Mouse (Mus musculus) adrenal gland, postnatal 4 days (tissue): Measurements from ENCODE around the gene Lim2. TPM values are rescaled to one million over a fixed set of nuclear protein-coding genes. Genes with fewer than 3 reads are reported as not detected.
A peak's percentile ranks its signal among the peaks of the same experiment; 100 is the strongest.

Experiments used
- DNase-seq, 2 experiments: peaks; one replicate each; pipeline ENCODE4 v3.0.0; 2021 to 2022; ENCODE audit warnings: low spot score in 2 of 2, mixed read lengths in 2 of 2
- total RNA-seq, 2 experiments: library from RNA; stranded (reverse); gene quantifications; 2 replicates each; pipeline ENCODE4 v1.2.3; 2021

The Lim2 gene
- total RNA-seq, 2 experiments from 2014 or later: not detected

DNA sequence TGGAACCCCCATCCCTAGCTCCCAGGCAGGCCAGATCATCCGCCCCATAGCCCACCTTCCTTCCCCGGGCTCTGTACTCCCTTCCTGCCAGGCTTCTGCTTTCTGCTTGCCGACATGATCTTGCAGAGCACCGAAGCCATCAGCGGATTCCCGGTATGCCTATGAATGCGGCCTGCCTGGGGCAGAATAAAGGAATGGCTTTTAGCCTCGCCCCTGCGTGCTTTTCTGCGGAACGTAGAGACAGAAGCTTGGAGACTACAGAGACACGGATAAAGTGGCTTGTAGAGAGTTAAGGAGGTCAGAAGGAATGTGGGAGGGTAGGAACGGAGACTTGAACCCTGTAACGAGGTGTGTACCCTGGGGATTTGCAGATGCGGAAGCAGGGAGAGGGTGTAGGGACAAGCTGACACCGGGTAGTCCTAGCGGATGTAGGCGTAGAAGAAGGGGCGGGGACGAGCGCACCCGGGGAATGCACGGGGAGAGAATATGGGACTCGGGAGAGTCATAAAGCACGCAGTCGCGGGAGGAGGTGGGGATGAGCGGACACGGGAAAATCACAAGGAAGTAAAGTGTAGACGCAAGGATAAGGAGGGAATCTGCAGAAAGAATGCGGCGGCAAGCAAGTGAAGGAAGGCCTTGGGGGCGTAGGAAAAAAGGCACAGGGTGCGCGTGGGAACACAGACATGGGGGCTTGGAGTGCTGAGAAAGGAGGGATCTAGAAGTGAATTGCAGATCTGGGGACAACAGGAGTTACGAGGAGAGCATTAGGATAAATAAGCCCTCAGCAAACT is 15.9 kb downstream of the Lim2 start:
- DNase-seq: peak; percentile 57 to 67

- DNase-seq: peak; percentile 72 to 92
Measured at GRCm38 (mm10) chr7:43443917-43444293, 16.4 kb downstream of the Lim2 start, which contains the start of the genes Etfb and Gm45233. Etfb (plus strand) TSS chr7:43444083. Gm45233 (plus strand) TSS chr7:43444128.

DNA sequence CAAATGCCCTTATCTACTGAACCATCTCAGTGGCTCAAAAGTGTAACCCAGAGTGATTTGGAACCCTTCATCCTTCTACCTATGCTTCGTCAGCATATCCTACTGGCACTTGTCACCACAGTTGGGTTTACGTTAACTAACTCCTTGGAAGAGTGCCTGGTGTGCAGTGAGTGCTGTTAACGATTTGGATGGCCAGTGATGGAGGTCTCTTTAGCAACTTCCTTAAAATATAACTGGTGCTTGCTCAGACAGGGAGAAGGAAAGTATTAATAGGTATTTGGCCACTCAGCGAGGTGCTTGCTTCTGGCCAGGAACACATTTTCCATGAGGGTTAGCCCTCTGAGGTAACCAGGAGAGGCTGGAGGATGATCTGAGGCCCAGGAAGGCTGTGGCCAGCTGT is 20.3 kb downstream of the Lim2 start:
- no peak for DNase-seq

DNA sequence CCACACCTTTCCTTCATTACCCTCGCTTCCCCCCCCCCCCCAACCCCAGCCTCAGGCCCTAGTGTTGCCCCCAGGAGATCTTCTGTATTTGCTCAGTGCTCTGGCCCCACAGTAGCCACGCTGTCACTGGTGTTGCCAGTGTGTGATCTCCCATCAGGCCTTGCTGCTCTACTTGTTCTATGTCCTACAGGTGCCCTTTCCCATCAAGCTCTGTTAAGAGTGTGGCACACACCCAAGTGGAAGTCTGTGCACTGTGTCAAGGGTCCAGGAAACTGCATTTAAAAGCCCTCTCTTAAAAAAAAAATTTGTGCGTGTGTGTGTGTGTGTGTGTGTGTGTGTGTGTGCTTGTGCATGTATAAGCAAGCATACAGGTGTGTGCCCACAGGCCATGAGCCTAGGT is 20.8 kb downstream of the Lim2 start:
- no peak for DNase-seq

- no peak for DNase-seq
Measured at GRCm38 (mm10) chr7:43449811-43450210, 22.3 kb downstream of the Lim2 start.

- DNase-seq: no peak
Measured at GRCm38 (mm10) chr7:43451726-43452125, 24.3 kb downstream of the Lim2 start.

DNA sequence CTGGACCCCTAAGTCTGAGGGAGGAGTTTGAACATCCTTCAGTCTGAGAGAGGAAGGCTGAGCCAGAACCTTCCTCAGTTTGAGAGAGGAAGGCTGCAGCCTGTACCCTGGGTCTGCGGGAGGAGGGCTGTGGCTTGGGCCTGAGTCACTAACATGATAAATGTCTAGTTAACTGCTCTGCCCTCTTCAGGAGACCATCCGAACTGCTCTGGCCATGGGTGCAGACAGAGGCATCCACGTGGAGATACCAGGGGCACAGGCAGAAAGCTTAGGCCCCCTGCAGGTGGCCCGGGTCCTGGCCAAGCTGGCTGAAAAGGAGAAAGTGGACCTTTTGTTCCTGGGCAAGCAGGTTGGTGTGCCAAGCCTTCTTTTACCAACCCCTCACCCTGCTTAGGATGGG is 25.1 kb downstream of the Lim2 start:
- DNase-seq: no peak

DNA sequence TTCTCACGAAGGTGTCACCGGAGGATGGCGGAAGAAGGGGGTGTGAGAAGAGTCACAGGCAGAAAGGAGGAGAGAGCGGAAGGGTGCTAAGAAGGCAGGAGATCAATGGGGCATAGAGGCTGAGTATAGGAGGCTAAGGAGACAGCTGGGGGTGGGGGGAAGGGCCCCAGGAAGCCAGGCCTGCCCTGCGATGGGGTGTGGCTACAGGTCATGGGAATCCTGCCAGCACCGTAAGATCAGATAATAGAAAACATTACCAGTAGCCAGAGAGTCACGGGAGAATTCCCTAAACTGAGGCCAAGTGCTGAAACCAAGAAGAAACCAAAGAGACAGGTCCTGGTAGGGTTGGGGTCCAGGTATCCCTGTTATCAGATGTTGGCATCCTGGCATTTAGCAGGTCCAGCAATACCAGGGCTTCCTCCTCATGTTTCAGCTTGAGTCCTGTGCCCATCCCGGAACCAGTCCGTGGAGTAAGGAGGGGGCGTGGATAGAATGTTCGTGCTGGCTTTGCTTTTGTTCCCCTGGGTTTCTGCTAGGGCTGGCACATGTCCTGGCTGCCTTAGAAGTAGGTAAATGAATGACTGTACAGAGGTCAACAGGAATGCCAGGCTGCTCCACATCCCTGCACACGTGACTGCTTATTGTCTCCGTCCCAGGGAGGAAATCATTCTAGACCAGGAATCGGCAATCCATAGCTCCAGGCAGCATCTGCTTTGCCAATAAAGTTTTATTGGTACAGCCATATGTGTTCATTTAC is 26.3 kb downstream of the Lim2 start:
- DNase-seq: no peak

GRCm38 (mm10) chr7:43454371-43454770 is 26.9 kb downstream of the Lim2 start:
- DNase-seq: no peak

GRCm38 (mm10) chr7:43462851-43463250 is 35.4 kb downstream of the Lim2 start, which contains the start of gene Vsig10l:
Vsig10l (plus strand) TSS chr7:43463151.
- DNase-seq: no peak

- no peak for DNase-seq
Measured at GRCm38 (mm10) chr7:43463976-43464375, 36.5 kb downstream of the Lim2 start.

DNA sequence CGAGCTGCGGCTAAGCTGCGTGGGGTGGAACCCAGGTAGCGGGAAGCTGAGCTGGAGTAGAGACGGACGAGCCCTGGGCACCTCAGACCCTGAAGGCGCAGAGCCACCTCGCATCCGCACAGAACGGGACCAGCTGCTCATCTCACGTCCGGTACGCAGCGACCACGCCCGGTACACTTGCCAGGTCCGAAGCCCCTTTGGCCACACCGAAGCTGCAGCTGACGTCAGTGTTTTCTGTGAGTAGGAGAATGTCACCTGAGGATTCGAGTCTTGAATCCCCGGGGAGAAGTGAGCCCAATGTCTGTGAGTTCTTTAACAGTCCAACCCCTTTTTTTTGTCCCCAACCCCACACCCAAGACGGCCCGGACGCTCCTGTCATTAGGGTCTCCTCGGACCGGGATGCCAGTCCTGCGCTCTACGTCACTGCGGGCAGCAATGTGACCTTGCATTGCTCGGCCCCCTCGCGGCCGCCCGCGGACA is 37.4 kb downstream of the Lim2 start:
- DNase-seq: no peak

DNA sequence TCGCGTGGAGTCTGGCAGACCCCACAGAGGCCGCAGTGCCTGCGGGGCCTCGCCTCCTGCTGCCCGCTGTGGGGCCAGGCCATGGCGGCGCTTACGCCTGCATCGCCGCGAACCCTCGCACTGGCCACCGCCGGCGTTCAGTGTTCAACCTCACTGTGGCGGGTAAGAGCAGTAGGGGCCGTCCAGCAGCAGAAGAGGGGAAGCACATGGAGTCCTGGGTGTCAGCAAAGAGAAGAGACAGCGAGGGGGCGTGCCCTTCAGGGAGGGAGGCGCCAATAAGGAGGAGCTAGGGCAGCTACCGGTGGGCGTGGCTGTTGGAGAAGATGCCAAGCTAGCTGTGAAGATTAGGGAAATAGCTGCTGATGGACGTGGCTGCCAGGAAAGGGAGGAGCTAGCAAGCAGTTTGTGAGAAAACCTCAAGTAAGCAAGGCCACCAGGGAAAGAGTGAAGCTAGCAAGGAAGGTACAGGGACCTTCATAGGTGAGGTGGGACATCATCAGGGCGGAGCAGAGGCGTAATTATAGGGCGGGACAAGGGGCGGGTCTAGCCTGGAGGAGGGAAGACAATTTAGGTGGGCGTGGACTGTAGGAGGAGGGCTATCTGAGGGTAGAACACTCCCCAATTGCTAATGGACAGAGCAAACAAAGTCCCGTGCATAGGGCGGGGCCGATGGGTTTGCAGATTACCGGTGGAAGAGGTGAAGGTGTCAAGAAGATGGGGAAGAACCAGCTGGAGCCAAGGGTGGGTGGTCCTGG is 38.1 kb downstream of the Lim2 start:
- DNase-seq: peak; percentile 46 to 76

DNA sequence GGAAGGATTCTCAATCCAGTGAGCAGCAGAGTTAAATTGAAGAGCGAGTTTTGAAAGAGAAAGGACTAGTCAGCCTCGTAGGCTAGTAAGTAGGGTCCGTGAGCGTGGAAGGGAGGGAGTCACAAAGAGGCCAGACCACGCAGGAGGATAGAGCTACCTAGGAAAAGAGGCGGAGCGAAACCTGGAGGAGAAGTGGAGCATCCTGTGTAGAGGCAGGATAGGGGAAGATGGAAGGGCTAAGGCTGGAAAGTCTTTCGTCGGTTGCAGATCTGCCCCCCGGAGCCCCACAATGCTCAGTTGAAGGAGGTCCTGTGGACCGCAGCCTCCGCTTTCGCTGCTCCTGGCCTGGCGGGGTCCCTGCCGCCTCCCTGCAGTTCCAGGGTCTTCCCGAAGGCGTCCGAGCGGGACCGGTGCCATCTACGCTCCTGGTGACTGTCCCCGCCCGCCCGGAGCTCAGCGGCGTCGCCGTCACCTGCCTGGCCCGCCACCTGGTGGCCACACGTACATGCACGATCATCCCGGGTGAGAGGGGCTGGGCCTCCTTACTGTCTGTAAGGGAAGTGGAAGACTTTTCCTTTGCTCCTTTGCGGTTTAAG is 38.7 kb downstream of the Lim2 start:
- DNase-seq: peak; percentile 64 to 69

DNA sequence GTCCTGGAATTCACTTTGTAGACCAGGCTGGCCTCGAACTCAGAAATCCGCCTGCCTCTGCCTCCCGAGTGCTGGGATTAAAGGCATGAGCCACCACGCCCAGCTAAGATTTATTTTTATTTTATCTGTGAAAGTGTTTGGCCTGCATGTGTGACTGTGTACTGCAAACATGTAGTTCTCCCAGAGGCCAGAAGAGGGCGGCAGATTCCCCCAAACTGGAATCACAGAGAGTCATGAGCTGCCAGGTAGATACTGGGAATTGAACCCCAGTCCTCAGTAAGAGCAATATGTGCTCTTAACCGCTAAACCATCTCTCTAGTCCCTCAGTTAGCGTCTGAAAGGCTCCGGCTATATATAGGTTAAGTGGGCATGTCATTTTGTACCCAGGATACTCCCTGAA is 42.9 kb downstream of the Lim2 start:
- no peak for DNase-seq

- DNase-seq: no peak
Measured at GRCm38 (mm10) chr7:43475706-43476105, 48.2 kb downstream of the Lim2 start.

GRCm38 (mm10) chr7:43476376-43476775 is 48.9 kb downstream of the Lim2 start:
- DNase-seq: no peak

DNA sequence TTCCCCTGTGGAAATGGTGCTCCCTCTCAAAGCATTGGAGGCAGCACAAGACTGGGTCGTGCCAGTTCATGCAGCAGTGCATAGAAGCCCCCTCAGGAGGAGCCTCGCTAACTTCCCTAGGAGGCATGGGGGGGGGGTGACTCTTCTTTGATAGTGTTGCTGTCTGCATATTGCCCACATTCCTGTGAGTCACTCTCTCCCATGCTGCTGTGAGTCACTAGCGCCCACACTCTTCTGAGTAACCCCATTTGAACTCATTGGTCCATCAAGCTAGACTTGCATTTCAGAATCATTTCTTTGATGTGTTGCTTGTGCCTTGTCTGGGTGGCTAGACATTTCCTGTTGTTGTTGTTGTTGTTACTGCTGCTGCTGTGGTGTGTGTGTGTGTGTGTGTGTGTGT is 53.7 kb downstream of the Lim2 start:
- no peak for DNase-seq

- no peak for DNase-seq
Measured at GRCm38 (mm10) chr7:43482090-43482716, 54.7 kb downstream of the Lim2 start.

- no peak for DNase-seq
Measured at GRCm38 (mm10) chr7:43483236-43483635, 55.8 kb downstream of the Lim2 start.
